22 mouse cellular contexts compared by ENCODE assay signal in the genomic region with DNA sequence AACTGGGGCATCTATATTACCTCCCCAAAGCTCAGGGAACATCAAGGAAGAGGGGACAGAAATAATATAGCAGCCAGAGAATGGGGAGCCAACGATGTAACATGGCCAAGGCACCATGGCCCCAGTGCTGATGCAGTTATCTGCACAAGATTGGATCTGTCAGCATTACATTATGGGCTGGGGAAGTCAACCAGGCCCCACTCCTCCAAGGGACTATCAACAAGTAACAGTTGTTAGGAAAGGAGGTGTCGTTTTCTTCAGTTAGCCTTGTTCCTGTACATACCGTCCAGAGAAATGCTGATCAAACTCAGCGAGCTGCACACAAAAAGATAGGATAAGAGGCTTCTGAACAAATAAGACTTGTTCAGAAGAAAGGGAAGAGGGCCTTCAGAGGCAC.
"Had no signal": no experiment of that assay in that cellular context is flagged by ENCODE, and none has a peak within 500 bp of the region (broad histone marks: within the 10 kb centered on the region; RNA-seq: fewer than 3 reads in every experiment).

No protein-coding gene starts in this region.

- DNase-seq: kidney, adult 18-20 months; kidney, adult 9 months; kidney, postnatal 14 days; kidney, postnatal 4 days; layer of hippocampus, postnatal 36 days; lung, embryonic 14.5 days; retina, postnatal 1 day; right cerebral cortex, postnatal 25 days; thymus, adult 18-20 months; thymus, postnatal 36 days had no signal

- H3K36me3 ChIP-seq: limb, embryonic 10.5 days; limb, embryonic 13.5 days; midbrain, embryonic 10.5 days; midbrain, embryonic 13.5 days; neural tube, embryonic 13.5 days had no signal

- H3K27ac ChIP-seq: layer of hippocampus, adult 2 months; left cerebral cortex, adult 2 months; limb, embryonic 10.5 days; limb, embryonic 13.5 days; macrophage; midbrain, embryonic 10.5 days; midbrain, embryonic 13.5 days; neural tube, embryonic 13.5 days had no signal

- H3K9ac ChIP-seq: limb, embryonic 13.5 days; lung, embryonic 14.5 days; midbrain, embryonic 13.5 days; neural tube, embryonic 13.5 days had no signal

- H3K4me3 ChIP-seq: layer of hippocampus, adult 2 months; left cerebral cortex, adult 2 months; limb, embryonic 10.5 days; limb, embryonic 13.5 days; midbrain, embryonic 10.5 days; midbrain, embryonic 13.5 days; myocyte; neural tube, embryonic 13.5 days had no signal

- H3K4me2 ChIP-seq: limb, embryonic 13.5 days; lung, embryonic 14.5 days; midbrain, embryonic 13.5 days; neural tube, embryonic 13.5 days had no signal

- H3K4me1 ChIP-seq: limb, embryonic 10.5 days; midbrain, embryonic 10.5 days; midbrain, embryonic 13.5 days; neural tube, embryonic 13.5 days had no signal

- ATAC-seq: intestine, embryonic 16.5 days; lung, postnatal 0 days; midbrain, embryonic 13.5 days; midbrain, embryonic 16.5 days had no signal

- H3K9me3 ChIP-seq: limb, embryonic 10.5 days; limb, embryonic 13.5 days; midbrain, embryonic 10.5 days; midbrain, embryonic 13.5 days; neural tube, embryonic 13.5 days had no signal
